In the genomic region with DNA sequence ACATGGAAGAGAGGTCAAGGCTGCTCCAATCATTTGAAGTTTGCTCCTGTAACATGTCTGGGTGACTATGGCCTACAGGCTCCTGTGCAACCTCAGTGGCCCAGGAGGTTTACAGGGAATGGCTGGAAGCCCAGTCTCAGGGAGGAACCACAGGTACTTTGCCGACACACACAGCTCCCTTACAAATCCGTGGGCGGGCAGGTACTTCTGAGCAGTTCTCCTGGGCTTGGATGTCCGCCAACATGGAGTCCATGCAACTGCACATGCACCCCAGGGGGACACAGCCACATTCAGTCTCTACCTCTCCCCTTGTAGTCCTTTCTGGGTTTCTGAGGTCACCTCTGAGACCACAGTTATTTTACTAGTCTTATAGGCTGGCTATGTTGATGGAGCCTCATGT, we compare ENCODE assay signal across 21 mouse cellular contexts. TPM values are rescaled to one million over a fixed set of nuclear protein-coding genes. Genes with fewer than 3 reads are reported as not detected.
DNase-seq lines count a peak whose midpoint lies in the region; ATAC-seq and TF ChIP-seq lines count a peak whose summit lies in the region.
"Had no signal": no experiment of that assay in that cellular context is flagged by ENCODE, and none has a peak within 500 bp of the region (broad histone marks: within the 10 kb centered on the region; RNA-seq: fewer than 3 reads in every experiment).

No protein-coding gene starts in this region.

- no peaks in the 10 kb centered on the region for H3K9me3 ChIP-seq in kidney, embryonic 15.5 days (replicated peaks)
- H3K9me3 ChIP-seq: embryonic facial prominence, embryonic 15.5 days; forebrain, embryonic 12.5 days; heart, embryonic 13.5 days; hindbrain, embryonic 15.5 days had no signal

- no peaks in the 10 kb centered on the region for H3K4me1 ChIP-seq in kidney, adult 2 months (ENCODE audit: control insufficient read depth, insufficient read depth, low read length)
- peaks cover 13% of the 10 kb centered on the region; the same call in 1 of the 2 replicates for H3K4me1 ChIP-seq in kidney, embryonic 15.5 days

- TF ChIP-seq CTCF in kidney, adult 2 months (conservative IDR thresholded peaks at IDR 0.05; ENCODE audit: insufficient read depth, insufficient read length, low read depth, low read length): no peak

- no peak for ATAC-seq in cerebellum, adult (ENCODE audit: insufficient number of reproducible peaks, low FRiP score, low TSS enrichment)
- ATAC-seq in kidney, embryonic 15.5 days (replicated peaks; ENCODE audit: low FRiP score): no peak
- ATAC-seq: activated CD4-positive, CD25-positive, alpha-beta regulatory T cell, adult 4 months; forebrain, embryonic 16.5 days; Patski had no signal

- H3K4me3 ChIP-seq in kidney, adult 2 months (ENCODE audit: insufficient read depth, low read depth, low read length): no peak overlapping the region
- no peak overlapping the region for H3K4me3 ChIP-seq in kidney, embryonic 15.5 days (replicated peaks)
- H3K4me3 ChIP-seq: embryonic facial prominence, embryonic 15.5 days; erythroblast, embryonic 14.5 days; forebrain, embryonic 12.5 days; gastrocnemius, adult 2 months; heart, embryonic 13.5 days; hindbrain, embryonic 15.5 days had no signal

- no peak overlapping the region for H3K4me2 ChIP-seq in kidney, embryonic 15.5 days
- H3K4me2 ChIP-seq: embryonic facial prominence, embryonic 15.5 days; forebrain, embryonic 12.5 days; heart, embryonic 13.5 days; hindbrain, embryonic 15.5 days had no signal

- no peak for TF ChIP-seq POLR2A in kidney, adult 2 months (IDR thresholded peaks at IDR 0.05; ENCODE audit: low read depth, low read length)

- peak; percentile 44 to 55 for DNase-seq in cerebellum, adult 18-20 months
- peak; percentile 29 for DNase-seq in kidney, adult 2 months
- peak; percentile 58 for DNase-seq in testis, postnatal 10 days (ENCODE audit: low spot score)
- DNase-seq in testis, postnatal 14 days (ENCODE audit: low spot score): no peak
- DNase-seq: adrenal gland, postnatal 36 days; cerebellum, adult 9-10 months; gastrocnemius, adult 2 months; gastrocnemius, postnatal 36 days; heart, adult 11 months; heart, postnatal 36 days had no signal

- H3K9ac ChIP-seq in kidney, embryonic 15.5 days: no peak overlapping the region
- H3K9ac ChIP-seq: embryonic facial prominence, embryonic 15.5 days; forebrain, embryonic 12.5 days; heart, embryonic 13.5 days; hindbrain, embryonic 15.5 days had no signal

- no peak overlapping the region for H3K27ac ChIP-seq in kidney, adult 2 months (ENCODE audit: insufficient read depth, low read depth, low read length)
- H3K27ac ChIP-seq in kidney, embryonic 15.5 days: no peak overlapping the region
- H3K27ac ChIP-seq: embryonic facial prominence, embryonic 15.5 days; forebrain, embryonic 12.5 days; gastrocnemius, adult 2 months; heart, embryonic 13.5 days; hindbrain, embryonic 15.5 days had no signal

- no peaks in the 10 kb centered on the region for H3K27me3 ChIP-seq in kidney, adult 2 months (replicated peaks; ENCODE audit: control insufficient read depth, insufficient read depth, low read length)
- no peaks in the 10 kb centered on the region for H3K27me3 ChIP-seq in kidney, embryonic 15.5 days
- H3K27me3 ChIP-seq: CH12.LX; embryonic facial prominence, embryonic 15.5 days; forebrain, embryonic 12.5 days; heart, embryonic 13.5 days; hindbrain, embryonic 15.5 days; Patski had no signal

- no peaks in the 10 kb centered on the region for H3K36me3 ChIP-seq in kidney, adult 2 months (ENCODE audit: control insufficient read depth, insufficient read depth, low read length)
- H3K36me3 ChIP-seq in kidney, embryonic 15.5 days: peaks cover 9% of the 10 kb centered on the region
- H3K36me3 ChIP-seq: embryonic facial prominence, embryonic 15.5 days; forebrain, embryonic 12.5 days; hindbrain, embryonic 15.5 days had no signal

- WGBS in kidney, adult 2 months: 71% methylated on average over 4 of the region's 4 CpGs
- WGBS in kidney, embryonic 15.5 days: 71% methylated on average over 4 of the region's 4 CpGs

RNA-seq across cellular contexts. Expression of gene Fbrsl1, which starts 28.1 kb away (rescaled TPM):
- polyA plus RNA-seq in kidney, adult 2 months (2012; rRNA removed): 38.2 and 47.0 TPM in 2 replicates
- 12.1 and 13.2 TPM in 2 replicates for polyA plus RNA-seq in kidney, embryonic 15.5 days (2015; fragmentation: Nextera tagmentation; extraction: Ambion mirVana)
